Mouse (Mus musculus) embryonic facial prominence, embryonic 11.5 days (tissue): ENCODE results near the gene Hid1. TPM values are rescaled to one million over a fixed set of nuclear protein-coding genes. Genes with fewer than 3 reads are reported as not detected.

Experiments used
- ATAC-seq: fragments of 200-750 bp; cut with Nextera tagmentation; replicated peaks from 2 replicates; pipeline ENCODE4 v1.8.0; 2017; ENCODE audit warnings: low read depth; ENCODE audit not compliant: insufficient number of reproducible peaks, low FRiP score, low TSS enrichment
- DNase-seq: peaks from one replicate; pipeline ENCODE4 v3.0.0-alpha.2; 2015; ENCODE audit warnings: low spot score
- H3K27ac ChIP-seq: fragments of 300-500 bp; sonication (generic); replicated peaks from 2 replicates; pipeline ENCODE4 v1.5.1; 2014; ENCODE audit warnings: mild to moderate bottlenecking, low read depth, low read length, control low read depth
- H3K27me3 ChIP-seq: fragments of 300-500 bp; sonication (generic); 2 replicates; pipeline ENCODE4 v1.6.1; 2014; ENCODE audit warnings: mild to moderate bottlenecking, low read length, moderate library complexity, mixed read lengths; ENCODE audit not compliant: control insufficient read depth, insufficient read depth
- H3K36me3 ChIP-seq: fragments of 300-500 bp; sonication (generic); replicated peaks from 2 replicates; pipeline ENCODE4 v1.6.1; 2014; ENCODE audit warnings: low read depth, mild to moderate bottlenecking, low read length, moderate library complexity, mixed read lengths; ENCODE audit not compliant: control insufficient read depth, insufficient read depth
- H3K4me1 ChIP-seq: fragments of 300-500 bp; sonication (generic); 2 replicates; pipeline ENCODE4 v1.6.1; 2014; ENCODE audit warnings: low read length, mixed read lengths; ENCODE audit not compliant: control insufficient read depth, insufficient read depth
- H3K4me2 ChIP-seq: fragments of 300-500 bp; sonication (generic); 2 replicates; pipeline ENCODE4 v1.6.1; 2014; ENCODE audit warnings: low read depth, mild to moderate bottlenecking, control low read depth, low read length, moderate library complexity
- H3K4me3 ChIP-seq: fragments of 300-500 bp; sonication (generic); 2 replicates; pipeline ENCODE4 v1.5.1; 2014; ENCODE audit warnings: low read depth, low read length, control low read depth
- H3K9ac ChIP-seq: fragments of 300-500 bp; sonication (generic); replicated peaks from 2 replicates; pipeline ENCODE4 v1.6.1; 2014; ENCODE audit warnings: mild to moderate bottlenecking, control low read depth, low read length
- H3K9me3 ChIP-seq: fragments of 300-500 bp; sonication (generic); replicated peaks from 2 replicates; pipeline ENCODE4 v1.6.1; 2016; ENCODE audit warnings: mild to moderate bottlenecking, low read length, inconsistent platforms, mixed read lengths; ENCODE audit not compliant: control insufficient read depth
- WGBS: fragments of 180-500 bp; shearing (Covaris S2); extraction: QIAGEN DNeasy Blood & Tissue Kit; methylation state at CpG from one replicate; pipeline ENCODE4 v1.1.7; 2014; 5-methylcytosine and 5-hydroxymethylcytosine counted together
- polyA plus RNA-seq: library from polyadenylated mRNA; unstranded; fragments of >200 nt; fragmentation: Nextera tagmentation; extraction: Ambion mirVana; gene quantifications from 2 replicates; pipeline ENCODE4 v1.2.1, GENCODE M21; 2014

The Hid1 gene
- polyA plus RNA-seq, 1 experiment from 2014 or later: 6.9 TPM

DNA sequence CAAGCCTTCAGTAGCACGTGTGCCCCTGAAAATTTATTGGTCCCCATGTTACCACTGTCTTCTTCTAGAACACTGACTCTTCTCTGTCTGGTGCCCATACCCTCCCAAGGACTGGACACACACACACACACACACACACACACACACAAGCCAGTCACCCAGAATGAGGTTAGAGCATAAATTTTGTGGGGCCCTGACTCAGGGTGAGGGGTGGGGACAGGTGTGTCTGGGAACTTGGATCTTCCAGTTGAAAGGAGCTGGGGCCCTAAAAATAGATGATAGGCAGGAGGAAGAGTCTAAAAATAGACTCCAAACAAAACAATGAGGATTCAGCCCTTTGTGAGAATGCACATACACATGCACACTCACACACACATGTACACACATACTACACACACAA, 58.8 kb downstream of the Hid1 start:
- no peaks in the 10 kb centered on the region for H3K36me3 ChIP-seq

DNA sequence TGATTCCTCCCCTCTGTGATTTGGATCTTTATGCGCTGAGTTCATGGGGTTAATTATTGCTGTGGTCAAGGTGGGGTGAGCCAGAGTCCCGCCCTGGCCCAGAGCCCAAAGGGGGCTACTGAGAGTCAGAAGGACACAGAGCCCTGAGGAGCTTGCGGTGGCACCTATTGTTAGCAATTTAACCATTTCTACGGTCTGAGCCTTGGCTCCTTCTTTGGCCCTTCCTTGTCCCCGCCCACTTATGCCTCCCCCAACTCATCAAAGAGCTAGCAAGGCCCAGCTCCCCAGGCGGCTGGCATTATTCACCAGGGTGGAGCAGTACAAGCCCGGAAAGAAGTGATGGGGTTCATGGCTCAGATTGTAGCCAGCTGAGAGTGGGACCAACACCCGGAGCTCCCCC, 60.7 kb downstream of the Hid1 start, which contains the start of gene Otop2:
Gene Otop2, plus strand, starts transcription at position 301 of the 400 bp plus-strand sequence.
- WGBS: 20% methylated on average over 8 of the region's 8 CpGs
- H3K27ac ChIP-seq: no peak within 1 kb of the TSS
- no peaks in the 10 kb centered on the region for H3K27me3 ChIP-seq
- no peak within 1 kb of the TSS; the same call in 1 of the 2 replicates for H3K9ac ChIP-seq
- H3K9me3 ChIP-seq: no peaks in the 10 kb centered on the region
- H3K4me1 ChIP-seq: no peaks in the 10 kb centered on the region; the same call in 1 of the 2 replicates
- no peak within 1 kb of the TSS for H3K4me2 ChIP-seq
- H3K4me3 ChIP-seq: no peak within 1 kb of the TSS
- no peak for DNase-seq
- ATAC-seq: no peak
- H3K36me3 ChIP-seq: no peaks in the 10 kb centered on the region

More for the DNA sequence above, 58.8 kb downstream of the Hid1 start:
- DNase-seq (no peak), ATAC-seq (no peak)
- 40% methylated on average over 1 of the region's 1 CpGs for WGBS
- no peaks in the 10 kb centered on the region for H3K9me3 ChIP-seq
- no peak overlapping the region for H3K27ac ChIP-seq
- H3K27me3 ChIP-seq: no peaks in the 10 kb centered on the region
- H3K4me2 ChIP-seq: no peak overlapping the region
- no peaks in the 10 kb centered on the region; the same call in 1 of the 2 replicates for H3K4me1 ChIP-seq
- H3K9ac ChIP-seq: no peak overlapping the region
- H3K4me3 ChIP-seq: no peak overlapping the region

DNA sequence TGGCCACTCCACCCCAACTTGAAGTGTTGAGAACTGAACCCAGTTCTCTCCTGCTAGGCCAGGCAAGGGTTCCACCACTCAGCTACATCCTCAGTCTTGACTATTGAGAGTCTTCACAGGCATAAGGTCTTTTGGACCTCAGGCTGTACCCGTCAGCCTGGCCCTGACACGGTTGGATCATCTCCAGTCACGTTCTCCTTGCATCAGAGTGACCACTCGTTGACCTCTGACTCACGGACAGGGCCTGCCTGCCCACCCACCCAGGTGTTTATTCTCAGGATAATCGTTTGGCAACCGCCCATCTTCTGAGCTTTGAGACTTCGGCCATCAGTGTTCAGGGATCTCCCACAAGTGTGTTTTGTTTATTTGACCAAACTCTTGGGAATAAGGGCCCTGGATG, 64.4 kb downstream of the Hid1 start:
- Histone ChIP-seq H3K4me1 (no peaks in the 10 kb centered on the region; the same call in 1 of the 2 replicates), H3K27ac (no peak overlapping the region), H3K9ac (no peak overlapping the region), H3K4me2 (no peak overlapping the region), H3K9me3 (no peaks in the 10 kb centered on the region), H3K36me3 (no peaks in the 10 kb centered on the region), H3K27me3 (peaks cover 2% of the 10 kb centered on the region; the same call in 1 of the 2 replicates), H3K4me3 (no peak overlapping the region)
- ATAC-seq: no peak
- DNase-seq: no peak
- WGBS: 71% methylated on average over 8 of the region's 8 CpGs

DNA sequence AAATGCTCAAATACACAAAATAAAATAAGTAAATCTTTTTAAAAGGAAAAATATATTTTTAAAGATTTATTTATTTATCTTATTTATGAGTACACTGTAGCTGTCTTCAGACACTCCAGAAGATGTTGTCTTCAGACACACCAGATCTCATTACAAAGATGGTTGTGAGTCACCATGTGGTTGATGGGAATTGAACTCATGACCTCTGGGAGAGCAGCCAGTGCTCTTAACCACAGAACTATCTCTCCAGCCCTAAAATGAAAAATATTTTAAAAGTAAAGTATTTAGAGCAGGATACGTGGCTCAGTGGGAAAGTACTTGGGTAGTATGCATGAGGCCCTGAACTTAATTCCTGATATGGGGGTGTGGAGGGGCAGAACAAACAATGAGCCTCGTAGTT, 66.2 kb downstream of the Hid1 start:
- Histone ChIP-seq H3K4me1 (no peaks in the 10 kb centered on the region), H3K36me3 (no peaks in the 10 kb centered on the region), H3K27me3 (peaks cover 13% of the 10 kb centered on the region; the same call in 1 of the 2 replicates), H3K9me3 (no peaks in the 10 kb centered on the region), H3K27ac (no peak overlapping the region), H3K4me3 (no peak overlapping the region), H3K4me2 (no peak overlapping the region), H3K9ac (no peak overlapping the region)
- no peak for DNase-seq
- WGBS: 91% methylated on average over 2 of the region's 2 CpGs
- no peak for ATAC-seq

DNA sequence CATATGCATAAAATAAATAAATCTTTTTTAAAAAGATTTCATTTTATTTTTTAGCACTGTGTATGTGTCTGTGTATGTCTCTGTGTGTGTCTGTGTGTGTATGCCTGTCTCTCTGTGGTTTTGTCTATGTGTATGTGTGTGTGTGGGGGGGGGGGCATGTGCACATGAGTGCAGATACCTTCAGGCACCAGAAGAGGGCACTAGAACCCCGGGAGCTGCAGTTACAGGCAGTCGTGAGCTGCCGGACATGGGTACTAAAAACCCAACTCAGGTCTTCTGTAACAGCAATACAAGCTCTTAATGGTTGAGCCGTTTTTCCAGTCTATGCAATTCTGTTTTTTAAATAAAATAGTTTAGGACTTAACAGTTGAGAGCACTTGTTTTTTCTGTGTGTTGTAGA, 66.8 kb downstream of the Hid1 start:
- Histone ChIP-seq H3K27me3 (peaks cover 13% of the 10 kb centered on the region; the same call in 1 of the 2 replicates), H3K4me2 (no peak overlapping the region), H3K9me3 (no peaks in the 10 kb centered on the region), H3K4me3 (no peak overlapping the region), H3K9ac (no peak overlapping the region), H3K27ac (no peak overlapping the region), H3K36me3 (no peaks in the 10 kb centered on the region), H3K4me1 (no peaks in the 10 kb centered on the region)
- 80% methylated on average over 4 of the region's 4 CpGs for WGBS
- no peak for DNase-seq
- no peak for ATAC-seq

GRCm38 (mm10) chr11:115298160-115298559, 69.4 kb downstream of the Hid1 start:
- Histone ChIP-seq H3K9me3 (no peaks in the 10 kb centered on the region), H3K4me3 (no peak overlapping the region), H3K36me3 (no peaks in the 10 kb centered on the region), H3K27me3 (peaks cover 13% of the 10 kb centered on the region; the same call in 1 of the 2 replicates), H3K9ac (no peak overlapping the region), H3K4me1 (no peaks in the 10 kb centered on the region), H3K4me2 (no peak overlapping the region), H3K27ac (no peak overlapping the region)
- ATAC-seq: no peak
- WGBS: 59% methylated on average over 8 of the region's 8 CpGs
- no peak for DNase-seq

Other genes starting within 250 kb of the Hid1 start
- not detected in 2 replicates for gene Cd300lf, start 233.8 kb downstream of the Hid1 start, polyA plus RNA-seq
- gene Slc9a3r1, start 204.4 kb downstream of the Hid1 start, polyA plus RNA-seq: 31.3 and 36.0 TPM in 2 replicates
- 6.9 and 7.7 TPM in 2 replicates for gene Tmem104, start 180.3 kb downstream of the Hid1 start, polyA plus RNA-seq
- 15.5 and 19.5 TPM in 2 replicates for gene Nat9, start 179.9 kb downstream of the Hid1 start, polyA plus RNA-seq
- gene Grin2c, start 100.5 kb downstream of the Hid1 start, polyA plus RNA-seq: 0.04 and 0.06 TPM in 2 replicates
- gene Fdxr, start 90.7 kb downstream of the Hid1 start, polyA plus RNA-seq: 12.4 and 12.5 TPM in 2 replicates
- gene Fads6, start 70.1 kb downstream of the Hid1 start, polyA plus RNA-seq: 0.14 and 0.28 TPM in 2 replicates
- not detected in 2 replicates for gene Otop2, start 60.6 kb downstream of the Hid1 start, polyA plus RNA-seq
- not detected in 2 replicates for gene Ush1g, start 45.7 kb downstream of the Hid1 start, polyA plus RNA-seq
- not detected in 2 replicates for gene Otop3, start 33.0 kb downstream of the Hid1 start, polyA plus RNA-seq
- 15.2 and 15.7 TPM in 2 replicates for gene Cdr2l, start 14.2 kb upstream of the Hid1 start, polyA plus RNA-seq
- 217 and 221 TPM in 2 replicates for gene Mrpl58, start 36.0 kb upstream of the Hid1 start, polyA plus RNA-seq
- gene Atp5h, start 52.2 kb upstream of the Hid1 start, polyA plus RNA-seq: 893 and 931 TPM in 2 replicates
- 18.8 and 21.0 TPM in 2 replicates for gene Kctd2, start 52.4 kb upstream of the Hid1 start, polyA plus RNA-seq
- not detected in 2 replicates for gene Trim80, start 72.8 kb upstream of the Hid1 start, polyA plus RNA-seq
- gene Slc16a5, start 94.7 kb upstream of the Hid1 start, polyA plus RNA-seq: 0.22 TPM in 1 of 2 replicates, not detected in the other
- gene Armc7, start 107.9 kb upstream of the Hid1 start, polyA plus RNA-seq: 8.1 and 8.7 TPM in 2 replicates
- 67.4 and 70.7 TPM in 2 replicates for gene Nt5c, start 124.1 kb upstream of the Hid1 start, polyA plus RNA-seq
- gene Jpt1, start 146.6 kb upstream of the Hid1 start, polyA plus RNA-seq: 654 and 692 TPM in 2 replicates
- gene Sumo2, start 168.5 kb upstream of the Hid1 start, polyA plus RNA-seq: 1,638 and 1,712 TPM in 2 replicates
- 204 and 210 TPM in 2 replicates for gene Nup85, start 196.7 kb upstream of the Hid1 start, polyA plus RNA-seq
- 110 and 114 TPM in 2 replicates for gene Mrps7, start 236.2 kb upstream of the Hid1 start, polyA plus RNA-seq
- 13.6 and 17.0 TPM in 2 replicates for gene Gga3, start 236.3 kb upstream of the Hid1 start, polyA plus RNA-seq
- gene Mif4gd, start 245.2 kb upstream of the Hid1 start, polyA plus RNA-seq: 15.8 and 18.2 TPM in 2 replicates